Mouse (Mus musculus) gastrocnemius, adult 2 months (tissue): ENCODE measurements around the gene Traf7. TPM values are rescaled to one million over a fixed set of nuclear protein-coding genes. Genes with fewer than 3 reads are reported as not detected.

ENCODE experiments used
- DNase-seq: peaks from one replicate; pipeline ENCODE4 v3.0.0; 2022
- H3K27ac ChIP-seq: fragments of 200-600 bp; 2 replicates; pipeline ENCODE4 v1.8.1; 2022; ENCODE audit warnings: mild to moderate bottlenecking
- H3K4me3 ChIP-seq: fragments of 200-600 bp; 2 replicates; pipeline ENCODE4 v1.8.1; 2022; ENCODE audit warnings: mild to moderate bottlenecking, moderate library complexity
- CTCF ChIP-seq: fragments of 200-600 bp; IDR thresholded peaks from 2 replicates; pipeline ENCODE4 v1.8.1; 2022; ENCODE audit warnings: antibody characterized with exemption, mild to moderate bottlenecking, moderate library complexity
- intact Hi-C: fragments of 180-260 bp; cut with DNase I; formaldehyde crosslinking; loops from one replicate; pipeline ENCODE4 v1.15.1; 2025
- total RNA-seq, 2 experiments: library from RNA; stranded (reverse); gene quantifications; 2 replicates each; pipeline ENCODE4 v1.2.3; 2021

Gene Traf7
- total RNA-seq, 2 experiments from 2014 or later: 27.3 to 35.2 TPM

GRCm38 (mm10) chr17:24537536-24537935, 9.8 kb upstream of the Traf7 start:
- intact Hi-C loops: no loop called here
- TF ChIP-seq CTCF: no peak
- Histone ChIP-seq H3K27ac (no peak overlapping the region), H3K4me3 (no peak overlapping the region)
- DNase-seq: no peak

GRCm38 (mm10) chr17:24535300-24535699, 7.6 kb upstream of the Traf7 start:
- no peak for DNase-seq
- no peak for TF ChIP-seq CTCF
- intact Hi-C loops: loop anchor here (2.0 kb wide), 1 partner anchor 40 kb away; no protein-coding TSS in a partner anchor
- Histone ChIP-seq H3K4me3 (no peak overlapping the region), H3K27ac (no peak overlapping the region)

GRCm38 (mm10) chr17:24534160-24534718, 6.5 kb upstream of the Traf7 start, which contains the start of gene Rab26:
Gene Rab26 (minus strand): TSS chr17:24534210.
- no peak for DNase-seq
- H3K4me3 ChIP-seq: peak within 1 kb of the TSS; percentile 71
- H3K27ac ChIP-seq: peak within 1 kb of the TSS; percentile 40
- intact Hi-C loops: loop anchor here (2.0 kb wide), 1 partner anchor 39 kb away; no protein-coding TSS in a partner anchor
- no peak for TF ChIP-seq CTCF

GRCm38 (mm10) chr17:24533099-24533992, 5.6 kb upstream of the Traf7 start:
- TF ChIP-seq CTCF: peak; percentile 22; the same call in 1 of the 2 replicates
- intact Hi-C loops: no loop called here
- peak; percentile 92 for DNase-seq

GRCm38 (mm10) chr17:24532045-24532444, 4.3 kb upstream of the Traf7 start:
- TF ChIP-seq CTCF: no peak
- intact Hi-C loops: no loop called here
- H3K4me3 ChIP-seq: no peak overlapping the region
- no peak overlapping the region for H3K27ac ChIP-seq
- no peak for DNase-seq

More at GRCm38 (mm10) chr17:24533099-24533992, 5.6 kb upstream of the Traf7 start:
- peak overlapping the region; percentile 71 for H3K4me3 ChIP-seq
- peak overlapping the region; percentile 40 for H3K27ac ChIP-seq

GRCm38 (mm10) chr17:24531064-24531463, 3.3 kb upstream of the Traf7 start:
- H3K27ac ChIP-seq: no peak overlapping the region
- no peak overlapping the region for H3K4me3 ChIP-seq
- intact Hi-C loops: no loop called here
- DNase-seq: no peak
- TF ChIP-seq CTCF: no peak

GRCm38 (mm10) chr17:24530361-24531050, 2.8 kb upstream of the Traf7 start:
- Histone ChIP-seq H3K27ac (no peak overlapping the region), H3K4me3 (no peak overlapping the region)
- no peak for DNase-seq
- no peak for TF ChIP-seq CTCF
- intact Hi-C loops: no loop called here

GRCm38 (mm10) chr17:24529883-24530282, 2.1 kb upstream of the Traf7 start:
- no peak for TF ChIP-seq CTCF
- no peak for DNase-seq
- intact Hi-C loops: loop anchor here (2.0 to 5.0 kb wide), 3 partner anchors 43 to 123 kb away; partner anchors contain the start of genes Caskin1, Nthl1 and Tsc2
- H3K4me3 ChIP-seq: no peak overlapping the region
- H3K27ac ChIP-seq: no peak overlapping the region; the same call in 1 of the 2 replicates

GRCm38 (mm10) chr17:24529007-24529451, 1.3 kb upstream of the Traf7 start:
- TF ChIP-seq CTCF: peak; percentile 80
- Histone ChIP-seq H3K4me3 (peak overlapping the region; percentile 87), H3K27ac (peak overlapping the region; percentile 84)
- DNase-seq: peak; percentile 58
- intact Hi-C loops: loop anchor here (2.0 to 5.0 kb wide), 3 partner anchors 42 to 124 kb away; partner anchors contain the start of genes Caskin1, Nthl1 and Tsc2

- intact Hi-C loops: loop anchor here (2.0 to 5.0 kb wide), 3 partner anchors 41 to 124 kb away; partner anchors contain the start of genes Caskin1, Nthl1 and Tsc2
- Histone ChIP-seq H3K4me3 (peak overlapping the region; percentile 87), H3K27ac (peak overlapping the region; percentile 84)
- no peak for DNase-seq
- no peak for TF ChIP-seq CTCF
Observed at GRCm38 (mm10) chr17:24528560-24528918, 801 bp upstream of the Traf7 start.

- intact Hi-C loops: loop anchor here (5.0 kb wide), 2 partner anchors 40 to 105 kb away; partner anchors contain the start of genes Caskin1, Nthl1 and Tsc2
Observed at GRCm38 (mm10) chr17:24527315-24527714, 423 bp downstream of the Traf7 start.

GRCm38 (mm10) chr17:24524734-24525133, 3.0 kb downstream of the Traf7 start:
- DNase-seq: no peak
- Histone ChIP-seq H3K27ac (0 out of 2 replicates have a peak overlapping the region, but pooled peaks have one; percentile 31), H3K4me3 (no peak overlapping the region)
- TF ChIP-seq CTCF: no peak
- intact Hi-C loops: loop anchor here (5.0 kb wide), 2 partner anchors 37 to 108 kb away; partner anchors contain the start of genes Caskin1, Nthl1 and Tsc2

More at GRCm38 (mm10) chr17:24527315-24527714, 423 bp downstream of the Traf7 start:
- no peak for TF ChIP-seq CTCF
- Histone ChIP-seq H3K27ac (peak overlapping the region; percentile 94), H3K4me3 (peak overlapping the region; percentile 77)
- no peak for DNase-seq
